Mouse (Mus musculus): ENCODE measurements at regions not wholly inside any gene's neighbourhood (a gene's known extent, or its start where the extent isn't known, plus 50 kb on each side); places are given as distances from the start of the nearest gene placed in this dataset.

- ChIA-PET CTCF (no interaction called here), POLR2A (no interaction called here)
- in situ Hi-C loops (cut with MboI; ENCODE audit: low pct_unique_long_range_greater_than_20kb): no loop called here
- DNase-seq (ENCODE audit: low read depth, low spot score) (no peak), ATAC-seq (no peak)
- peaks cover 52% of the 10 kb centered on the region for H3K27me3 ChIP-seq
- TF ChIP-seq CTCF (IDR thresholded peaks at IDR 0.05): no peak
Observed at GRCm38 (mm10) chrX:58445624-58446323, 423.3 kb downstream of the Zic3 start.

- POLR2A ChIA-PET: no interaction called here
- in situ Hi-C loops (cut with MboI; ENCODE audit: low pct_unique_long_range_greater_than_20kb): no loop called here
Observed at GRCm38 (mm10) chrX:58447605-58448004, 425.1 kb downstream of the Zic3 start.

GRCm38 (mm10) chrX:58469683-58470082 lies 439.5 kb upstream of the 4930550L24Rik start:
- in situ Hi-C loops (cut with MboI; ENCODE audit: low pct_unique_long_range_greater_than_20kb): no loop called here
- H3K27me3 ChIP-seq: peaks cover 40% of the 10 kb centered on the region
- DNase-seq (ENCODE audit: low read depth, low spot score) (no peak), ATAC-seq (no peak)
- no peak for TF ChIP-seq CTCF (IDR thresholded peaks at IDR 0.05)
- ChIA-PET POLR2A (no interaction called here), CTCF (no interaction called here)

More at GRCm38 (mm10) chrX:58447605-58448004, 425.1 kb downstream of the Zic3 start:
- DNase-seq (ENCODE audit: low read depth, low spot score) (no peak), ATAC-seq (no peak)
- peaks cover 46% of the 10 kb centered on the region for H3K27me3 ChIP-seq
- TF ChIP-seq CTCF (IDR thresholded peaks at IDR 0.05): no peak
- CTCF ChIA-PET: interaction anchor here (0.8 kb wide), 1 partner anchor 15 kb away, joined by 3 read pairs; no protein-coding TSS in a partner anchor

- H3K27me3 ChIP-seq: peaks cover 36% of the 10 kb centered on the region
- in situ Hi-C loops (cut with MboI; ENCODE audit: low pct_unique_long_range_greater_than_20kb): no loop called here
- DNase-seq (ENCODE audit: low read depth, low spot score): no peak
- POLR2A ChIA-PET: no interaction called here
- no peak for TF ChIP-seq CTCF (IDR thresholded peaks at IDR 0.05)
- CTCF ChIA-PET: interaction anchor here (1.2 kb wide), 1 partner anchor 11 kb away, joined by 4 read pairs; no protein-coding TSS in a partner anchor
- ATAC-seq: no peak
Observed at GRCm38 (mm10) chrX:58470986-58471385, 438.2 kb upstream of the 4930550L24Rik start.

GRCm38 (mm10) chrX:58490861-58491260 lies 418.3 kb upstream of the 4930550L24Rik start:
- ATAC-seq (no peak), DNase-seq (ENCODE audit: low read depth, low spot score) (no peak)
- H3K27me3 ChIP-seq: peaks cover 41% of the 10 kb centered on the region
- CTCF ChIA-PET: interaction anchor here (0.8 kb wide), 1 partner anchor 10 kb away, joined by 3 read pairs; no protein-coding TSS in a partner anchor
- peak; percentile 54 for TF ChIP-seq CTCF (IDR thresholded peaks at IDR 0.05)
- POLR2A ChIA-PET: no interaction called here
- in situ Hi-C loops (cut with MboI; ENCODE audit: low pct_unique_long_range_greater_than_20kb): no loop called here

GRCm38 (mm10) chrX:58503573-58503972 lies 405.6 kb upstream of the 4930550L24Rik start:
- H3K27me3 ChIP-seq: peaks cover 4% of the 10 kb centered on the region
- in situ Hi-C loops (cut with MboI; ENCODE audit: low pct_unique_long_range_greater_than_20kb): no loop called here
- ChIA-PET CTCF (no interaction called here), POLR2A (no interaction called here)
- no peak for DNase-seq (ENCODE audit: low read depth, low spot score)
- ATAC-seq: no peak
- TF ChIP-seq CTCF (IDR thresholded peaks at IDR 0.05): no peak

- H3K27me3 ChIP-seq: peaks cover 51% of the 10 kb centered on the region
- POLR2A ChIA-PET: no interaction called here
- CTCF ChIA-PET: no interaction called here
- in situ Hi-C loops (cut with MboI; ENCODE audit: low pct_unique_long_range_greater_than_20kb): no loop called here
- no peak for DNase-seq (ENCODE audit: low read depth, low spot score)
- peak; percentile 12 for TF ChIP-seq CTCF (IDR thresholded peaks at IDR 0.05)
- no peak for ATAC-seq
Observed at GRCm38 (mm10) chrX:58514925-58515324, 394.2 kb upstream of the 4930550L24Rik start.
